Mouse (Mus musculus) heart, embryonic 15.5 days (tissue): Measurements from ENCODE around the gene Sez6l. TPM values are rescaled to one million over a fixed set of nuclear protein-coding genes. Genes with fewer than 3 reads are reported as not detected.

Experiments used
- ATAC-seq: fragments of 200-750 bp; cut with Nextera tagmentation; replicated peaks from 2 replicates; pipeline ENCODE4 v1.8.0; 2017; ENCODE audit warnings: low read depth, moderate TSS enrichment; ENCODE audit not compliant: insufficient number of reproducible peaks, insufficient read depth, low FRiP score
- H3K27ac ChIP-seq: fragments of 300-500 bp; sonication (generic); 2 replicates; pipeline ENCODE4 v1.5.1; 2015; ENCODE audit warnings: mild to moderate bottlenecking, inconsistent platforms
- H3K27me3 ChIP-seq: fragments of 300-500 bp; sonication (generic); 2 replicates; pipeline ENCODE4 v1.6.1; 2015; ENCODE audit warnings: inconsistent platforms
- H3K36me3 ChIP-seq: fragments of 300-500 bp; sonication (generic); 2 replicates; pipeline ENCODE4 v1.6.1; 2015; ENCODE audit warnings: mild to moderate bottlenecking, inconsistent platforms
- H3K4me1 ChIP-seq: fragments of 300-500 bp; sonication (generic); replicated peaks from 2 replicates; pipeline ENCODE4 v1.6.1; 2015; ENCODE audit warnings: inconsistent platforms
- H3K4me2 ChIP-seq: fragments of 300-500 bp; sonication (generic); 2 replicates; pipeline ENCODE4 v1.6.1; 2015; ENCODE audit warnings: inconsistent platforms, mild to moderate bottlenecking, moderate library complexity
- H3K4me3 ChIP-seq: fragments of 300-500 bp; sonication (generic); 2 replicates; pipeline ENCODE4 v1.5.1; 2015; ENCODE audit warnings: mild to moderate bottlenecking, inconsistent platforms
- H3K9ac ChIP-seq: fragments of 300-500 bp; sonication (generic); 2 replicates; pipeline ENCODE4 v1.6.1; 2015; ENCODE audit warnings: mild to moderate bottlenecking, inconsistent platforms
- H3K9me3 ChIP-seq: fragments of 300-500 bp; sonication (generic); replicated peaks from 2 replicates; pipeline ENCODE4 v1.6.1; 2016; ENCODE audit warnings: inconsistent platforms
- WGBS: fragments of 180-500 bp; shearing (Covaris S2); methylation state at CpG from one replicate; pipeline ENCODE4 v1.1.7; 2015; ENCODE audit warnings: mixed read lengths; 5-methylcytosine and 5-hydroxymethylcytosine counted together
- polyA plus RNA-seq: library from polyadenylated mRNA; unstranded; fragments of >200 nt; fragmentation: Nextera tagmentation; extraction: Ambion mirVana; gene quantifications from 2 replicates; pipeline ENCODE4 v1.2.1, GENCODE M21; 2015

The Sez6l gene
- polyA plus RNA-seq, 1 experiment from 2014 or later = 0.33 TPM

- no peak for ATAC-seq
- peaks cover 81% of the 10 kb centered on the region for H3K27me3 ChIP-seq
- H3K4me2 ChIP-seq = no peak overlapping the region
Measured at GRCm38 (mm10) chr5:112459903-112460302, 117.1 kb downstream of the Sez6l start.

GRCm38 (mm10) chr5:112454966-112455555, 121.9 kb downstream of the Sez6l start:
- 60% methylated on average over 12 of the region's 12 CpGs for WGBS
- H3K4me2 ChIP-seq = no peak overlapping the region
- no peaks in the 10 kb centered on the region for H3K9me3 ChIP-seq
- no peak overlapping the region for H3K9ac ChIP-seq
- no peaks in the 10 kb centered on the region for H3K36me3 ChIP-seq
- no peak for ATAC-seq
- H3K27ac ChIP-seq = no peak overlapping the region
- H3K4me1 ChIP-seq = no peaks in the 10 kb centered on the region
- H3K4me3 ChIP-seq = no peak overlapping the region
- H3K27me3 ChIP-seq = peaks cover 84% of the 10 kb centered on the region

More at GRCm38 (mm10) chr5:112459903-112460302, 117.1 kb downstream of the Sez6l start:
- H3K4me3 ChIP-seq = no peak overlapping the region
- no peaks in the 10 kb centered on the region for H3K36me3 ChIP-seq
- WGBS = 53% methylated on average over 3 of the region's 3 CpGs
- no peak overlapping the region for H3K27ac ChIP-seq
- H3K9ac ChIP-seq = no peak overlapping the region
- no peaks in the 10 kb centered on the region for H3K9me3 ChIP-seq
- H3K4me1 ChIP-seq = no peaks in the 10 kb centered on the region

GRCm38 (mm10) chr5:112453088-112453487, 123.9 kb downstream of the Sez6l start:
- H3K9me3 ChIP-seq = no peaks in the 10 kb centered on the region
- no peaks in the 10 kb centered on the region for H3K36me3 ChIP-seq
- no peaks in the 10 kb centered on the region for H3K4me1 ChIP-seq
- no peak overlapping the region for H3K9ac ChIP-seq
- H3K4me2 ChIP-seq = no peak overlapping the region
- no peak overlapping the region for H3K4me3 ChIP-seq
- peaks cover 82% of the 10 kb centered on the region for H3K27me3 ChIP-seq
- H3K27ac ChIP-seq = no peak overlapping the region
- WGBS = 61% methylated on average over 9 of the region's 9 CpGs
- no peak for ATAC-seq

GRCm38 (mm10) chr5:112448747-112449440, 128.1 kb downstream of the Sez6l start, which contains the start of gene Gm6588:
TSS of gene Gm6588 (plus strand) at chr5:112449426.
- H3K9me3 ChIP-seq = no peaks in the 10 kb centered on the region
- H3K4me2 ChIP-seq = no peak within 1 kb of the TSS
- WGBS = 57% methylated on average over 18 of the region's 18 CpGs
- no peaks in the 10 kb centered on the region for H3K36me3 ChIP-seq
- no peak within 1 kb of the TSS for H3K9ac ChIP-seq
- ATAC-seq = no peak
- peaks cover 82% of the 10 kb centered on the region for H3K27me3 ChIP-seq
- no peak within 1 kb of the TSS for H3K27ac ChIP-seq
- no peaks in the 10 kb centered on the region for H3K4me1 ChIP-seq
- no peak within 1 kb of the TSS for H3K4me3 ChIP-seq

- no peak overlapping the region for H3K9ac ChIP-seq
- peaks cover 58% of the 10 kb centered on the region for H3K27me3 ChIP-seq
- H3K9me3 ChIP-seq = no peaks in the 10 kb centered on the region
- no peak overlapping the region for H3K27ac ChIP-seq
- no peaks in the 10 kb centered on the region for H3K4me1 ChIP-seq
- H3K4me2 ChIP-seq = no peak overlapping the region
- no peak overlapping the region for H3K4me3 ChIP-seq
- WGBS = 45% methylated on average over 10 of the region's 10 CpGs
- H3K36me3 ChIP-seq = no peaks in the 10 kb centered on the region
- ATAC-seq = no peak
Measured at GRCm38 (mm10) chr5:112438535-112438934, 138.4 kb downstream of the Sez6l start.

GRCm38 (mm10) chr5:112433004-112433403, 144.0 kb downstream of the Sez6l start:
- H3K36me3 ChIP-seq = no peaks in the 10 kb centered on the region
- no peaks in the 10 kb centered on the region for H3K9me3 ChIP-seq
- H3K4me3 ChIP-seq = no peak overlapping the region
- H3K9ac ChIP-seq = no peak overlapping the region
- no peak for ATAC-seq
- no peak overlapping the region for H3K27ac ChIP-seq
- WGBS = 2% methylated on average over 8 of the region's 8 CpGs
- H3K27me3 ChIP-seq = peaks cover 68% of the 10 kb centered on the region
- no peaks in the 10 kb centered on the region for H3K4me1 ChIP-seq
- H3K4me2 ChIP-seq = no peak overlapping the region

- ATAC-seq = no peak
- Histone ChIP-seq H3K27me3 (peaks cover 69% of the 10 kb centered on the region), H3K9me3 (no peaks in the 10 kb centered on the region), H3K4me3 (no peak overlapping the region), H3K4me2 (no peak overlapping the region), H3K36me3 (no peaks in the 10 kb centered on the region), H3K4me1 (no peaks in the 10 kb centered on the region), H3K9ac (no peak overlapping the region), H3K27ac (no peak overlapping the region)
- 64% methylated on average over 5 of the region's 5 CpGs for WGBS
Measured at GRCm38 (mm10) chr5:112432033-112432432, 145.0 kb downstream of the Sez6l start.

- 31% methylated on average over 14 of the region's 14 CpGs for WGBS
- no peak overlapping the region for H3K9ac ChIP-seq
- no peak overlapping the region for H3K4me2 ChIP-seq
- peaks cover 71% of the 10 kb centered on the region for H3K27me3 ChIP-seq
- H3K4me3 ChIP-seq = no peak overlapping the region
- H3K36me3 ChIP-seq = no peaks in the 10 kb centered on the region
- H3K4me1 ChIP-seq = no peaks in the 10 kb centered on the region
- H3K9me3 ChIP-seq = no peaks in the 10 kb centered on the region
- ATAC-seq = no peak
- H3K27ac ChIP-seq = no peak overlapping the region
Measured at GRCm38 (mm10) chr5:112431120-112431775, 145.7 kb downstream of the Sez6l start.

GRCm38 (mm10) chr5:112428944-112429343, 148.0 kb downstream of the Sez6l start:
- no peak overlapping the region for H3K4me3 ChIP-seq
- no peaks in the 10 kb centered on the region for H3K4me1 ChIP-seq
- H3K27ac ChIP-seq = no peak overlapping the region
- H3K9ac ChIP-seq = no peak overlapping the region
- H3K36me3 ChIP-seq = no peaks in the 10 kb centered on the region
- ATAC-seq = no peak
- H3K4me2 ChIP-seq = no peak overlapping the region
- 10% methylated on average over 19 of the region's 19 CpGs for WGBS
- H3K27me3 ChIP-seq = peaks cover 90% of the 10 kb centered on the region
- H3K9me3 ChIP-seq = no peaks in the 10 kb centered on the region

- Histone ChIP-seq H3K9ac (no peak overlapping the region), H3K4me2 (no peak overlapping the region), H3K4me3 (no peak overlapping the region), H3K27ac (no peak overlapping the region), H3K4me1 (no peaks in the 10 kb centered on the region), H3K36me3 (no peaks in the 10 kb centered on the region), H3K9me3 (no peaks in the 10 kb centered on the region), H3K27me3 (peaks cover 93% of the 10 kb centered on the region)
- ATAC-seq = no peak
- 43% methylated on average over 2 of the region's 2 CpGs for WGBS
Measured at GRCm38 (mm10) chr5:112427283-112427682, 149.7 kb downstream of the Sez6l start.

GRCm38 (mm10) chr5:112426635-112427034, 150.3 kb downstream of the Sez6l start:
- Histone ChIP-seq H3K27me3 (peaks cover 93% of the 10 kb centered on the region), H3K4me3 (no peak overlapping the region), H3K9me3 (no peaks in the 10 kb centered on the region), H3K4me1 (no peaks in the 10 kb centered on the region), H3K27ac (no peak overlapping the region), H3K4me2 (no peak overlapping the region), H3K9ac (no peak overlapping the region), H3K36me3 (no peaks in the 10 kb centered on the region)
- ATAC-seq = no peak
- WGBS = 68% methylated on average over 7 of the region's 7 CpGs
